Mouse (Mus musculus): ENCODE measurements around the gene Psen2. TPM values are rescaled to one million over a fixed set of nuclear protein-coding genes. Genes with fewer than 3 reads are reported as not detected.
A peak's percentile ranks its signal among the peaks of the same experiment; 100 is the strongest.

The Psen2 gene
- polyA plus RNA-seq, 1 experiment from 2014 or later = 4.4 TPM

DNA sequence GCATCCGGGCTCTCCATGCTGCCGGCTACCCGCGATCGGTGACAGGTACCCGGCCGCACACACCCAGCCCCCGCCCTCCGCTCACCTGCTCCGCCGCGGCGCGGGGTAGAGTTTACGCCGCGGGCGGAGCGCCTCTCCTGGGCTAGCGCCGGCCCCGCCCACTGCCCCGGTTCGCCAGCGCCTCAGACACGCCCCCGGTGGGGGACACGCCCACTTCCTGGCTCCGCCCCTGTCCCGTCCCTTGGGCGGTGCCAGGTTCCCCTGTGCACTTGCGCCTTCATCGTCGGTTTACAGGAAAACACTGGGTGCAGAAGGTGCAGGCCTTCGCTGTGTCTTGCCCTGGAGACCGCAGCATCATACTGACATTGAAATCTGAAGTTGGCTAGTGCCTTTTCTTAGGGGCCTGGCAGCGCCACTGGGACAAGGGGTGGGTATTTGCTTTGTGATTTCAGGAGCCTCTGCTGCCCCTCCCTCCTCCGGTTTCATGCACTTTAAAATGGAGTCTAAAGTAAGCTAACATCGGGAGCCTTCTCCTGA, 7.0 kb downstream of the Psen2 start:
- Histone ChIP-seq H3K4me1 (replicated peaks; ENCODE audit: control insufficient read depth, insufficient read depth, low read length) (peaks cover 3% of the 10 kb centered on the region; the same call in 1 of the 2 replicates), H3K27ac (ENCODE audit: low read depth, low read length) (no peak overlapping the region), H3K4me3 (ENCODE audit: low read depth, low read length) (peak overlapping the region; percentile 71), H3K4me2 (replicated peaks; ENCODE audit: low read depth, low read length) (peak overlapping the region; percentile 96), H3K9ac (ENCODE audit: low read depth, low read length) (peak overlapping the region; percentile 71), H3K9me3 (ENCODE audit: control insufficient read depth, low read length) (no peaks in the 10 kb centered on the region), H3K27me3 (ENCODE audit: control insufficient read depth, insufficient read depth, low read length) (peaks cover 6% of the 10 kb centered on the region), H3K36me3 (ENCODE audit: control insufficient read depth, insufficient read depth, low read length) (no peaks in the 10 kb centered on the region)
- ATAC-seq (ENCODE audit: low FRiP score) (peak; percentile 92), DNase-seq (ENCODE audit: low spot score) (peak; percentile 96)
- WGBS = under 1% methylated on average over 37 of the region's 39 CpGs

DNA sequence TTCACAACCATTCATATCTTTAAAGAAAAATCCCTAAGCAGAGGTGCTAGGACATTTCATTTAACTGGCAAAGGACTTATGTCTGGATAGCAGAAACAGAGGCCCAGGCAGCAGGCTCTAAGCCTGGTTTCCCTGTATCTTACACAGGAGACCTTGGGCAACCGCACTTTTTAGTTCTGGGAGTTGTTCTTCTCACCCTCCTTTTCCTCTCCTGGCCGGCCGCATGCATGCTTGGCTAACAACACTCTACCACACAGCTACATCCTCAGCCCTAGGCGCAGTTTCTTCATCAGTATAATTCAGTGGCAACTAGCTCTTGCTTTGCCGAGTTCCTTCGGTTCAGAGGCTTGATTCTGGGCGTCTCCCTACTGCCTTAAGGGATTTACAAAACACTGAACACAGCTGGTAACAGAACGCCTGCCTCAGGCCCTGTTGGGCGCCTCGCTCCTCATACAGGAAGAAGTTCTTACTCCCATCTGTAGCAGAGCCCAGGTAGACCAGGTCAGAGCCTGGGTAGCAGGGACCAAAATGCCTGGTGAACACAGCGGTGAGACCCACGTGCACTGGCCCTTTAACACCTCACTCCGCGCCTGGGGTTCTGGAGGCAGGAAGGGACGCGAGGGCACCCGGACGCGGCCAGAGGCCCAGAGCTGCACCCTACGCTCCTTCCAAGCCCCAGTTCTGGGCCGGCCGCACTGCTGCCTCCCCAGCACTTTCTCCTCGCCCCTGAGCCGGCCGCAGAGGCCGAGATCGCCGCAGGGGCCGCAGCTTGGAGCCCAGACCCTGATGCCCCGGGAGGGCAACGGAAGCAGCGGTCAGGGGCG, 7.7 kb downstream of the Psen2 start:
- Histone ChIP-seq H3K36me3 (ENCODE audit: control insufficient read depth, insufficient read depth, low read length) (no peaks in the 10 kb centered on the region), H3K9ac (ENCODE audit: low read depth, low read length) (peak overlapping the region; percentile 71), H3K4me2 (replicated peaks; ENCODE audit: low read depth, low read length) (peak overlapping the region; percentile 96), H3K27me3 (ENCODE audit: control insufficient read depth, insufficient read depth, low read length) (peaks cover 6% of the 10 kb centered on the region), H3K27ac (ENCODE audit: low read depth, low read length) (no peak overlapping the region), H3K4me1 (replicated peaks; ENCODE audit: control insufficient read depth, insufficient read depth, low read length) (peaks cover 3% of the 10 kb centered on the region; the same call in 1 of the 2 replicates), H3K9me3 (ENCODE audit: control insufficient read depth, low read length) (no peaks in the 10 kb centered on the region), H3K4me3 (ENCODE audit: low read depth, low read length) (peak overlapping the region; percentile 71)
- 3% methylated on average over 33 of the region's 33 CpGs for WGBS
- peak; percentile 63 for DNase-seq (ENCODE audit: low spot score)
- ATAC-seq (ENCODE audit: low FRiP score) = peak; percentile 66

DNA sequence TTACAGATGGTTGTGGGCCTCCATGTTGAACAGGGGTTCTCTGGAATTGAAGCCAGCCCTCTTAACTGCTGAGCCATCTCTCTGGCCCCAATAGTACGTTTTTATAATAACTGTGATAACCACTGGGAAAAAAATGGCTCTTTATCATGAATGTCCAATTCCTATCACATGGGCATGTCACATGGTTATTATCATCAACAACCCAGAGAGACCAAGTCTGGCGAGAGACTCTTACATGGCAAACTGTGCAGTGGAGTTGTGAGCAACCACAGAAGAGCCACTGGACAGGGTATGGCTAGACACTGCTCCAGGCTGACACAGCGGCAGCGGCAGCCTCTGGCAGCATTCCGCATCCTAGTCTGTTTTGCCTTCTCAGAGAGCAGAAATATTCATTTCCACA, 8.9 kb downstream of the Psen2 start:
- Histone ChIP-seq H3K4me2 (replicated peaks; ENCODE audit: low read depth, low read length) (no peak overlapping the region), H3K9ac (ENCODE audit: low read depth, low read length) (no peak overlapping the region), H3K27ac (ENCODE audit: low read depth, low read length) (no peak overlapping the region), H3K4me3 (ENCODE audit: low read depth, low read length) (no peak overlapping the region), H3K36me3 (ENCODE audit: control insufficient read depth, insufficient read depth, low read length) (no peaks in the 10 kb centered on the region), H3K9me3 (ENCODE audit: control insufficient read depth, low read length) (no peaks in the 10 kb centered on the region), H3K4me1 (replicated peaks; ENCODE audit: control insufficient read depth, insufficient read depth, low read length) (peaks cover 3% of the 10 kb centered on the region; the same call in 1 of the 2 replicates), H3K27me3 (ENCODE audit: control insufficient read depth, insufficient read depth, low read length) (peaks cover 6% of the 10 kb centered on the region)
- no peak for DNase-seq (ENCODE audit: low spot score)
- 92% methylated on average over 5 of the region's 5 CpGs for WGBS
- ATAC-seq (ENCODE audit: low FRiP score) = no peak

DNA sequence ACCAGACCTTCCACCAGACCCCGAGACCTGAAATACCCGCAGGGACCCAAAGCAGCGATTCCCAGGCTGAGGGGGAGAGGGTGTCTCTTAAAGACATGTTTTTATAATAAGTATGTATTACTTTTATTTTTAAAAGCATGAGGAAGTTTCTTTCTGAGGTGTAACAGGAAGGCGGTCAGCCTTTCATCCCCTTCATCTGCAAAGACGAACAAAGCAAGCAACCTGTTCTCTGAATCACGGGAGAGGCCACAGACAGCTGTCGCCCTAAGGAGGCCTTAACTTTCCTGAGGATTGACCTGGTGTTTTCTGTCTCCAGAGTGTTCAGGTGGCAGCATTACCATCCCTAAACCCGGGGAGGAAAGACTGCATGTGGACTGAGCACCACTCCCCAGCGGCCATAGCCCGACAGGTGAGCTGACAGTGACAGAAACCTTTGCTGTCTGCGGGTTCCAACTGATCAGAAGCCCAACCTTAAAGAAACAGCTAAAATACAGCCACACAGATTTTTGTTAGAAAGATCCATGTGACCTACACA, 10.5 kb downstream of the Psen2 start:
- no peaks in the 10 kb centered on the region for H3K9me3 ChIP-seq (ENCODE audit: control insufficient read depth, low read length)
- no peak overlapping the region for H3K4me3 ChIP-seq (ENCODE audit: low read depth, low read length)
- H3K27me3 ChIP-seq (ENCODE audit: control insufficient read depth, insufficient read depth, low read length) = peaks cover 6% of the 10 kb centered on the region
- H3K36me3 ChIP-seq (ENCODE audit: control insufficient read depth, insufficient read depth, low read length) = no peaks in the 10 kb centered on the region
- no peak overlapping the region for H3K27ac ChIP-seq (ENCODE audit: low read depth, low read length)
- H3K4me2 ChIP-seq (replicated peaks; ENCODE audit: low read depth, low read length) = no peak overlapping the region
- H3K4me1 ChIP-seq (replicated peaks; ENCODE audit: control insufficient read depth, insufficient read depth, low read length) = peaks cover 3% of the 10 kb centered on the region; the same call in 1 of the 2 replicates
- ATAC-seq (ENCODE audit: low FRiP score) = no peak
- DNase-seq (ENCODE audit: low spot score) = no peak
- 83% methylated on average over 11 of the region's 11 CpGs for WGBS
- H3K9ac ChIP-seq (ENCODE audit: low read depth, low read length) = no peak overlapping the region

DNA sequence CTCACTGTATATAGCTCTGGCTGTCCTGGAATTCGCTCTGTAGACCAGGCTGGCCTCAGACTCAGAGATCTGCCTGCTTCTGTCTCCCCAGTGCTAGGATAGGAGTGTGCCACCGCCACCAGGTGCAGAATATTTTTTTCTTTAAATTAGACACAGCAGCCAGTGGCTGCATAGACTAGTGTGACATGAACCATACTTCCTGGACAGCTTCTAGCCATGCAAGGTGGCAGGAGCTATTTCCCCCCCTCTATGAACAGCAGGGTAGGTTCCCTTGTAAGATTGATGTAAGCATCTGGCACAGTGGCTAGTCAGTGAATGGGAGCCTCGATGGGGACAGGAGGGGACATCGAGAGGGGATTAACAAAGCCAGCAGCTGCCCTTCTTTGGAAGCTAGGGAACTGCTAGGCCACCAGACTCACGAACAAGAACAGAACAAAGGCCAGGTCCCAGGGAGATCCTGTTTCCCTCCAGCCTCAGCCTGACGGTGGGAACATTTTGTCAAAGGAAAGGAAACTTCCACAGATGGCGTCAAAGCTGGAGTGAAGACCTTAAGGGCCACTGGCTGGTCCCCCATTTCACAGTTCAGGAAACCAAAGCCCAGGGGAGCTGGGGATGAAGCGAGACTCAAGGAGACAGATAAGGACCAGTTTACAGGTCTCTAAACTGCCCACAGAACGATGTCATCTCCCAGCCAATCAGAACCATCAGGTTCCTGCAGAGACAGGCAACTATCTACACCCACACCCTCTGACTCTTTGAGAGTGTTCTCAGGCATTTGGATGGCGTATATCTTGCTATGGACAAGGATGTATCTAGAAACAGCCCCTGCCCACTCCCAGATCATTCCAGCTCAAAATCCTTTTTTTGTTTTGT, 11.8 kb downstream of the Psen2 start:
- 50% methylated on average over 10 of the region's 10 CpGs for WGBS
- Histone ChIP-seq H3K27me3 (ENCODE audit: control insufficient read depth, insufficient read depth, low read length) (peaks cover 6% of the 10 kb centered on the region), H3K9me3 (ENCODE audit: control insufficient read depth, low read length) (no peaks in the 10 kb centered on the region), H3K27ac (ENCODE audit: low read depth, low read length) (no peak overlapping the region), H3K4me2 (replicated peaks; ENCODE audit: low read depth, low read length) (no peak overlapping the region), H3K9ac (ENCODE audit: low read depth, low read length) (no peak overlapping the region), H3K4me1 (replicated peaks; ENCODE audit: control insufficient read depth, insufficient read depth, low read length) (peaks cover 3% of the 10 kb centered on the region; the same call in 1 of the 2 replicates), H3K4me3 (ENCODE audit: low read depth, low read length) (no peak overlapping the region), H3K36me3 (ENCODE audit: control insufficient read depth, insufficient read depth, low read length) (no peaks in the 10 kb centered on the region)
- ATAC-seq (ENCODE audit: low FRiP score) (no peak), DNase-seq (ENCODE audit: low spot score) (no peak)

DNA sequence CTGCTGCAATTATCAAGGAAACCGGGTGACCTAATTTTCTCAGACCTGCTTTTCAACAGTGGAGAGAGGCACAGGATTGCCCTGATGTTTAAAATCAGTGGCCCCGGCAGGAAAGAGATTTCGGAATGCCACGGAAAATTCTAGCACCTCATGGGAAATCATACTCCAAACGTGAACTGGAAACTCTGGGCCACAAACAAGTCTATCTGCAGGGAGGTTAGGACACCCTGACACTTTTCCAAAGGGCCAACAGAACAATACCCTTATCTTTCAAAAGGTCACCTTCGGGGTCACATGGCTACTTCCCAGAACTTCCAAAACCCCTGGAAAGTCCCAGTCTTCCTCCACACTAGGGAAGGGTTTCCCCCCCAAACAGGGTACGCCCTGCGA, 12.8 kb downstream of the Psen2 start:
- 68% methylated on average over 8 of the region's 8 CpGs for WGBS
- no peaks in the 10 kb centered on the region for H3K36me3 ChIP-seq (ENCODE audit: control insufficient read depth, insufficient read depth, low read length)
- ATAC-seq (ENCODE audit: low FRiP score) (no peak), DNase-seq (ENCODE audit: low spot score) (no peak)
- no peaks in the 10 kb centered on the region for H3K9me3 ChIP-seq (ENCODE audit: control insufficient read depth, low read length)
- H3K4me2 ChIP-seq (replicated peaks; ENCODE audit: low read depth, low read length) = no peak overlapping the region
- H3K27ac ChIP-seq (ENCODE audit: low read depth, low read length) = no peak overlapping the region
- peaks cover under 1% of the 10 kb centered on the region; the same call in 1 of the 2 replicates for H3K4me1 ChIP-seq (replicated peaks; ENCODE audit: control insufficient read depth, insufficient read depth, low read length)
- no peak overlapping the region for H3K9ac ChIP-seq (ENCODE audit: low read depth, low read length)
- H3K4me3 ChIP-seq (ENCODE audit: low read depth, low read length) = no peak overlapping the region
- H3K27me3 ChIP-seq (ENCODE audit: control insufficient read depth, insufficient read depth, low read length) = peaks cover 6% of the 10 kb centered on the region

DNA sequence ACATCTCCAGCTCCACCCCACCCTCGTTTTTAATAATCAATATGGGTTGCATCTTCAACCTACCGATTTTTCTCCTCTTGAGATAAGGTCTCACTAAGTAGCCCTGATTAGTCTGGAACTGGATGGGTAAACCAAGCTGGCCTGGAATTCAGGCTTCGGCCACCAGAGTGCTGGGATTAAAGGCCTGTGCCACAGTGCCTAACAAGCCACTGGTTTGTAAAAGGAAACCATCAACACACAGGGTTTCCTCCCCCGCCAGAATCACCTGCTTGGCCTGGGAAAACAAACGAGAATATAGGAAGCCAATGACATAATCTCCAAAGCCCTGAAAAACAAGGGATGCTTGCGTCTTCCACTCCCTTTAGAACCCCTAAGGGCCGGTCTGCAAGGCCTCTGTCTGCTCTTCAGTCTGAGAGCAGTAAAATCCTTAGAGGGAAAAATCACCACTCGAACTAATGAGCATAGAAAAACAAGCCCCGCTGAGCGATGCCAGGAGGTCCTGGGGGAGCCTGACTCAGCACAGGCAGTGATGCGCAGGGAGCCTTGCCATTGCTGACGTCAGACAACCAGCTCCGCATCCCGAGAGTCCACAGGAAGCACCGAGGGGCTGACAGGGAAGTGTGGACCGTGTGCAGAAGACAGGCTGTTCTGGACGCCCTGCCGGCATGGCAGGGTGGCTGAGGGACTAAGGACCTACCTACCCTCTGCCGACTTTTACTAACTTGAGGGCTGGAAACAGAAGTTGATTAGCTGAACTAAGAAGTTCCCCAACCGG, 13.4 kb downstream of the Psen2 start:
- Histone ChIP-seq H3K4me3 (ENCODE audit: low read depth, low read length) (no peak overlapping the region), H3K4me2 (replicated peaks; ENCODE audit: low read depth, low read length) (no peak overlapping the region), H3K4me1 (replicated peaks; ENCODE audit: control insufficient read depth, insufficient read depth, low read length) (no peaks in the 10 kb centered on the region), H3K27me3 (ENCODE audit: control insufficient read depth, insufficient read depth, low read length) (peaks cover 4% of the 10 kb centered on the region), H3K9me3 (ENCODE audit: control insufficient read depth, low read length) (no peaks in the 10 kb centered on the region), H3K36me3 (ENCODE audit: control insufficient read depth, insufficient read depth, low read length) (no peaks in the 10 kb centered on the region), H3K9ac (ENCODE audit: low read depth, low read length) (no peak overlapping the region), H3K27ac (ENCODE audit: low read depth, low read length) (no peak overlapping the region)
- DNase-seq (ENCODE audit: low spot score) = peak; percentile 43
- 0 out of 2 replicates have a peak, but pooled peaks have one; percentile 27 for ATAC-seq (ENCODE audit: low FRiP score)
- WGBS = 23% methylated on average over 20 of the region's 20 CpGs

DNA sequence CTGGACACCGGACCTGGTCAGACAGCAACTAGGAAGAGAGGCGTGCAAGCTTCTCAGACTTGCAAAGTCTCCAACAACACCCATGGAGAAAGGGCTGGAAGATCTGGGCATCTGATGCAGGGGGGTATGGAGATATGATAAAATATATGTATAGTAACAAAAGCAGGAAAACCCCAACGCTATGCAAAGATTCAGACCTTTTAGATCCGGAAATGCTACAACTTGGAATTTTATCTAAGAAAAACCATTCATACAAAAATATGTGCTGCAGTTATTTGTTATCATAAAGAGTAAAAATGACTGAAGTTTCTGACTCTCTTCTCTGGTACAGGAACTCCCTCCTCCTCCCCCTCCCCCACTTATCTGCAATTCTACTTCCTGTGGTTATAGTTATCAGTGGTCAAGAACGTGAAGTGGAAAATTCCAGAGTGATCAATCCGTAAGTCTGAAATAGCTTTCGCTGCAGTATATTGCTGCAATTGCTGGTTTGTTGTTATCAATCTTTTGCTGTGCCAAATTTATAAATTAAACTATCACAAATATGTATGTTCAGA, 14.6 kb downstream of the Psen2 start:
- H3K27me3 ChIP-seq (ENCODE audit: control insufficient read depth, insufficient read depth, low read length) = no peaks in the 10 kb centered on the region
- H3K4me2 ChIP-seq (replicated peaks; ENCODE audit: low read depth, low read length) = no peak overlapping the region
- H3K4me3 ChIP-seq (ENCODE audit: low read depth, low read length) = no peak overlapping the region
- DNase-seq (ENCODE audit: low spot score) (no peak), ATAC-seq (ENCODE audit: low FRiP score) (no peak)
- no peaks in the 10 kb centered on the region for H3K4me1 ChIP-seq (replicated peaks; ENCODE audit: control insufficient read depth, insufficient read depth, low read length)
- 91% methylated on average over 7 of the region's 7 CpGs for WGBS
- no peaks in the 10 kb centered on the region for H3K9me3 ChIP-seq (ENCODE audit: control insufficient read depth, low read length)
- H3K36me3 ChIP-seq (ENCODE audit: control insufficient read depth, insufficient read depth, low read length) = no peaks in the 10 kb centered on the region
- H3K9ac ChIP-seq (ENCODE audit: low read depth, low read length) = no peak overlapping the region
- H3K27ac ChIP-seq (ENCODE audit: low read depth, low read length) = no peak overlapping the region
